Mouse (Mus musculus) kidney, postnatal 0 days (tissue): ENCODE results near the gene Nanos1. TPM values are rescaled to one million over a fixed set of nuclear protein-coding genes. Genes with fewer than 3 reads are reported as not detected.

Source experiments
- ATAC-seq: fragments of 200-750 bp; cut with Nextera tagmentation; replicated peaks from 2 replicates; pipeline ENCODE4 v1.8.0; 2017; ENCODE audit warnings: low read depth, moderate number of reproducible peaks, moderate TSS enrichment, moderate library complexity; ENCODE audit not compliant: low FRiP score
- DNase-seq: peaks from one replicate; pipeline ENCODE4 v3.0.0-alpha.2; 2016; ENCODE audit warnings: low spot score
- H3K27ac ChIP-seq: fragments of 300-500 bp; sonication (generic); 2 replicates; pipeline ENCODE4 v1.5.1; 2014; ENCODE audit warnings: mild to moderate bottlenecking
- H3K27me3 ChIP-seq: fragments of 300-500 bp; sonication (generic); 2 replicates; pipeline ENCODE4 v1.6.1; 2014; ENCODE audit warnings: low read length, mixed read lengths; ENCODE audit not compliant: insufficient read depth
- H3K36me3 ChIP-seq: fragments of 300-500 bp; sonication (generic); 2 replicates; pipeline ENCODE4 v1.6.1; 2014; ENCODE audit warnings: low read length, mixed read lengths; ENCODE audit not compliant: insufficient read depth
- H3K4me1 ChIP-seq: fragments of 300-500 bp; sonication (generic); replicated peaks from 2 replicates; pipeline ENCODE4 v1.6.1; 2014; ENCODE audit warnings: antibody characterized with exemption, low read length, mixed read lengths; ENCODE audit not compliant: insufficient read depth
- H3K4me2 ChIP-seq: fragments of 300-500 bp; sonication (generic); 2 replicates; pipeline ENCODE4 v1.6.1; 2014; ENCODE audit warnings: mild to moderate bottlenecking, low read length, moderate library complexity, mixed read lengths
- H3K4me3 ChIP-seq: fragments of 300-500 bp; sonication (generic); replicated peaks from 2 replicates; pipeline ENCODE4 v1.5.1; 2014; ENCODE audit warnings: low read depth, low read length
- H3K9ac ChIP-seq: fragments of 300-500 bp; sonication (generic); 2 replicates; pipeline ENCODE4 v1.6.1; 2014; ENCODE audit warnings: low read depth, low read length
- H3K9me3 ChIP-seq: fragments of 300-500 bp; sonication (generic); replicated peaks from 2 replicates; pipeline ENCODE4 v1.6.1; 2016; ENCODE audit warnings: low read length, inconsistent platforms, mixed read lengths
- CTCF ChIP-seq: IDR thresholded peaks from 2 replicates; pipeline ENCODE4 v1.5.1; 2016; ENCODE audit warnings: antibody characterized with exemption, low read depth, mild to moderate bottlenecking, moderate library complexity
- WGBS: fragments of 180-500 bp; shearing (Covaris S2); extraction: QIAGEN DNeasy Blood & Tissue Kit; methylation state at CpG from one replicate; pipeline ENCODE4 v1.1.7; 2014; 5-methylcytosine and 5-hydroxymethylcytosine counted together
- polyA plus RNA-seq: library from polyadenylated mRNA; unstranded; fragments of >200 nt; fragmentation: Nextera tagmentation; extraction: Ambion mirVana; gene quantifications from 2 replicates; pipeline ENCODE4 v1.2.1, GENCODE M21; 2015

The Nanos1 gene
- polyA plus RNA-seq, 1 experiment from 2014 or later, result 0.75 TPM

- ATAC-seq (no peak), DNase-seq (no peak)
- H3K27me3 ChIP-seq, result no peaks in the 10 kb centered on the region
- WGBS, result 23% methylated on average over 6 of the region's 6 CpGs
- H3K9me3 ChIP-seq, result no peaks in the 10 kb centered on the region
- no peak overlapping the region for H3K27ac ChIP-seq
- 0 out of 2 replicates have a peak overlapping the region, but pooled peaks have one; percentile 19 for H3K9ac ChIP-seq
- no peaks in the 10 kb centered on the region; the same call in 1 of the 2 replicates for H3K4me1 ChIP-seq
- no peaks in the 10 kb centered on the region for H3K36me3 ChIP-seq
- H3K4me3 ChIP-seq, result peak overlapping the region; percentile 98
- peak overlapping the region; percentile 75 for H3K4me2 ChIP-seq
- TF ChIP-seq CTCF, result no peak
Observed at GRCm38 (mm10) chr19:60788214-60788960, 32.6 kb downstream of the Nanos1 start.

- H3K36me3 ChIP-seq, result no peaks in the 10 kb centered on the region
- DNase-seq (no peak), ATAC-seq (no peak)
- H3K4me1 ChIP-seq, result no peaks in the 10 kb centered on the region; the same call in 1 of the 2 replicates
- H3K27me3 ChIP-seq, result no peaks in the 10 kb centered on the region
- H3K9me3 ChIP-seq, result no peaks in the 10 kb centered on the region
- peak overlapping the region; percentile 100 for H3K9ac ChIP-seq
- H3K4me3 ChIP-seq, result peak overlapping the region; percentile 98
- H3K4me2 ChIP-seq, result peak overlapping the region; percentile 75
- TF ChIP-seq CTCF, result no peak
- WGBS, result 1% methylated on average over 7 of the region's 7 CpGs
- H3K27ac ChIP-seq, result peak overlapping the region; percentile 100
Observed at GRCm38 (mm10) chr19:60789452-60789851, 33.7 kb downstream of the Nanos1 start.

GRCm38 (mm10) chr19:60789919-60790506 lies 34.2 kb downstream of the Nanos1 start:
- H3K4me2 ChIP-seq, result peak overlapping the region; percentile 75
- H3K36me3 ChIP-seq, result no peaks in the 10 kb centered on the region
- no peaks in the 10 kb centered on the region for H3K9me3 ChIP-seq
- DNase-seq (peak; percentile 68), ATAC-seq (peak; percentile 61)
- no peak for TF ChIP-seq CTCF
- H3K27ac ChIP-seq, result peak overlapping the region; percentile 100
- H3K9ac ChIP-seq, result peak overlapping the region; percentile 100
- WGBS, result under 1% methylated on average over 50 of the region's 60 CpGs
- peak overlapping the region; percentile 98 for H3K4me3 ChIP-seq
- H3K27me3 ChIP-seq, result no peaks in the 10 kb centered on the region
- H3K4me1 ChIP-seq, result no peaks in the 10 kb centered on the region; the same call in 1 of the 2 replicates

GRCm38 (mm10) chr19:60790551-60791161 lies 34.9 kb downstream of the Nanos1 start, which contains the start of gene Eif3a:
Eif3a (minus strand) TSS chr19:60790658.
- H3K27ac ChIP-seq, result peak within 1 kb of the TSS; percentile 100
- H3K4me2 ChIP-seq, result peak within 1 kb of the TSS; percentile 75
- H3K9ac ChIP-seq, result peak within 1 kb of the TSS; percentile 100
- no peaks in the 10 kb centered on the region for H3K9me3 ChIP-seq
- ATAC-seq (peak; percentile 94), DNase-seq (peak; percentile 96)
- H3K27me3 ChIP-seq, result no peaks in the 10 kb centered on the region
- H3K4me3 ChIP-seq, result peak within 1 kb of the TSS; percentile 98
- TF ChIP-seq CTCF, result no peak
- H3K4me1 ChIP-seq, result no peaks in the 10 kb centered on the region; the same call in 1 of the 2 replicates
- H3K36me3 ChIP-seq, result no peaks in the 10 kb centered on the region
- under 1% methylated on average over 57 of the region's 57 CpGs for WGBS

GRCm38 (mm10) chr19:60791164-60791563 lies 35.4 kb downstream of the Nanos1 start:
- Histone ChIP-seq H3K36me3 (no peaks in the 10 kb centered on the region), H3K27me3 (no peaks in the 10 kb centered on the region), H3K4me1 (no peaks in the 10 kb centered on the region; the same call in 1 of the 2 replicates), H3K4me3 (peak overlapping the region; percentile 98), H3K9ac (peak overlapping the region; percentile 100), H3K9me3 (no peaks in the 10 kb centered on the region), H3K27ac (peak overlapping the region; percentile 100), H3K4me2 (peak overlapping the region; percentile 75)
- ATAC-seq, result no peak
- DNase-seq, result no peak
- TF ChIP-seq CTCF, result no peak
- WGBS, result 12% methylated on average over 9 of the region's 9 CpGs

GRCm38 (mm10) chr19:60793170-60793707 lies 37.5 kb downstream of the Nanos1 start:
- ATAC-seq, result no peak
- DNase-seq, result no peak
- TF ChIP-seq CTCF, result no peak
- Histone ChIP-seq H3K4me1 (no peaks in the 10 kb centered on the region), H3K9me3 (no peaks in the 10 kb centered on the region), H3K27me3 (no peaks in the 10 kb centered on the region), H3K27ac (no peak overlapping the region), H3K9ac (no peak overlapping the region), H3K4me2 (no peak overlapping the region), H3K4me3 (no peak overlapping the region), H3K36me3 (no peaks in the 10 kb centered on the region)
- 80% methylated on average over 2 of the region's 2 CpGs for WGBS
